Mouse (Mus musculus) WW6 (cell line): ENCODE data around the gene B3galt5.
"Not testable (repeated sequence)": the region's sequence is repeated elsewhere in the genome, so short reads cannot be mapped to it uniquely, and the experiment has no call there.

Source experiments
- DNase-seq: peaks from one replicate; pipeline ENCODE4 v3.0.0-alpha.2; 2013; ENCODE audit warnings: low read depth, low spot score

B3galt5 gene

DNA sequence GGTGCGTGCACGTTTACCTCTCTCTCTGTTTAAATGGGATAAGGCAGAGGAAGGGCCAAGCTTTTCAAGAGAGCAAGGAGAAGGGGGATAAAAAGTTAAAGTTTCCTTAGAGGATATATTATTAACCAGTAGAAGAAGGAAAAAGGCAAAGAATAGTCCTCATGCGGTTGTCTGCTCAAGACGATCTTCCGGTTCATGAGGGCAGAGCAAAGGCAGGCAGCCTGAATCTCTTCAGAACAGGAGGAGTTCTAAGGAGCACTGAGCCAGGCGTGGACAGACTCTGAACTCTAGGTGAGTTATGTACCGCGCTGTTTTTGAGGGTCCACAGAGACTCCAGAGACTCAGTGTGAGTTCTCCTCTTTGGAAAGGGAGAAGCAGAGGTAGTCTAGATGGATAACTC lies 22.8 kb downstream of the B3galt5 start:
- DNase-seq, result no peak

DNA sequence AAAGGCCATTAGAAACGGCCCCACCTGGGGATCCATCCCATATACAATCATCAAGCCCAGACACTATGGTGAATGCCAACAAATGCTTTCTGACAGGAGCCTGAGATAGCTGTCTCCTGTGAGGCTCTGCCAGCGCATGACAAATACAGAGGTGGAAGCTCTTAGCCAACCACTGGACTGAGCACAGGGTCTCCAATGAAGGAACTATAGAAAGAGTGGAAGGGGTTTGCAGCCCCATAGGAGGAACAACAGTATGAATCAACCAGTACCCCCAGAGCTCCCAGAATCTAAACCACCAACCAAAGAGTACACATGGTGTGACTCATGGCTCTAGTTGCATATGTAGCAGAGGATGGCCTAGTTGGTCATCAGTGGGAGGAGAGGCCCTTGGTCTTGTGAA lies 36.1 kb downstream of the B3galt5 start:
- no peak for DNase-seq

DNA sequence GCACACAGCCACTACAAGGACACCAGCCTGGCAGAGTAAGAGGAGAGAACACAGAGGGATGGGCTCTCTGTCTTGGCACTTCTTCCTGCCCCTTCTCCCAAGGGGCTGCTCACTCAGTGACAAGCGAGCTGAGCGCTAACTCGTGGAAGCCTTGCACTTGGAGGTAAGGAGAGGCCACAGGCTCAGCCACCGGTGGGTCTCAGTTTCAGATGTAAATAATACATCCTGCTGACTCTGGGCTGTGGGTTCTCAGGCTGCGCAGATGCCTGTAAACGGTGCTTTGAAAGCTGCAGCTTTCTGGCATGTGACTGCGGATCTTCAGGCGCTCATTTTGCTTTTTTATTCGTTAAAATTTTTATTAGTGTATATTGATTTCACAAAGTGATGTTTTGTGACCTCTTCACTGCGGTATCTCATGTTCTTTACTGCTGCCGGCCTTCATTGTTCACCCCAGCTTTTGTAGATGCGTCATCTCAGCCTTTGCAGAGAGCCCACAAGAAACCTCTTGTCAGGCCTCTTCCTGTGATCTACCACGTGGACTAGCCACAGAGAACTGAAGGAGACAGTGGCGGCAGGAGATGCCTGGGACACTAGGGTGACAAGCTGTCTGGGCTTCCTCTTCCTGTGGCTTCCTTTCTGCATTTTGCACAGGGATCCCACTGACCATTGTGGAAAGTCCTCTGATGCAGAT lies 37.5 kb downstream of the B3galt5 start:
- DNase-seq, result no peak

DNA sequence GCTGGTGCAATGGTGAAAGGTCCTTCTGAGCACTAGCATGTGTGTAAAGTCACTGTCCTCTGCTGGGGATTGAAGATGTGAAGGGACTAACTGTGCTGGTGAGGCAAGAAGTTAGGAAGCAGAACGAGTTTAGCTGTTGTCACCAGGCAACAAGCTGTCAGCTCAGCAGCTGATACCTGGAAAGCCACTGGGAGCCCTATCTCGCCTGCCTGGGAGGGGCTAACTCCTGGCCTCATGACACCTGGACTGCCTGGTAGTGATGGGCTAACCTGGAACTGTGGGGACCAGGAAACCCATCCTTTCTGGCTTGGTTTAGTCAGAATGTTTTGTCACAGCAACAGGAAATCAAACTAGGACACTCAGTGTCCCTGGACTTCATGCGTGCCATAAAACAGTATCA lies 41.0 kb downstream of the B3galt5 start:
- no peak for DNase-seq

DNA sequence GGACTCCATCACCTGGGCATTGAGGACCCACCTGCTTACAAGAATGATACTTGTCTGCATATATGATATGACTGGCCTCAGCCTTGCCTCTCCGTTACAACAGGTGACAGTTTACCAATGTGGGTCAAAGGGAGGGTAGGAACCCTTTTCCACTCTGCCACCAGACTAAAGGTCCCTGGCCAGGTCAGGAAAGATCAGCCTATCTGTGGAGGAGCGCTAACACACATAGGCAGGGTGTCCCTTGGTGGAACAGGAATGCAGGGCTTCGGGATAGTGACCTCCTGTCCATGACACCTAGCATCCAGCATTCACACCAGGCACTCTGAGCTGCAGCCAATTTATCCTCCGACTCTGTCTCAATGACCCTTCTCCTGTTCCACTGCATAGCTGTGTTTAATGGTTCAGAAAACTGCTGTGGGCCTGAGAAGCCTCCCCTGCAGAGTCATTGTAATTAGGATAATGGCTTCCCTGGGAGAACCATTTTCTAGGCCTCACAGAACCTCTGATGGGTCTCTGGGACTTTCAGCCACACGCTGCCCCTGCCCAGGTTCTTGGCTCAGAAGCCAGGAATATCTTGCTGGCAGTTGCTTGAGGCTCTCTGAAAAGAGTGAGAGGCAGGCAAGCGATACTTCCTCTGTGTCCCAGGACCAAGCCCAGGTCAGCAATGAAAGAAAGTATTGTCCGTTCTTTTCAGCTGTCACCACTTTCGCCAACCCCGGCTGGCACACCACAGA lies 43.1 kb downstream of the B3galt5 start:
- DNase-seq, result no peak

DNA sequence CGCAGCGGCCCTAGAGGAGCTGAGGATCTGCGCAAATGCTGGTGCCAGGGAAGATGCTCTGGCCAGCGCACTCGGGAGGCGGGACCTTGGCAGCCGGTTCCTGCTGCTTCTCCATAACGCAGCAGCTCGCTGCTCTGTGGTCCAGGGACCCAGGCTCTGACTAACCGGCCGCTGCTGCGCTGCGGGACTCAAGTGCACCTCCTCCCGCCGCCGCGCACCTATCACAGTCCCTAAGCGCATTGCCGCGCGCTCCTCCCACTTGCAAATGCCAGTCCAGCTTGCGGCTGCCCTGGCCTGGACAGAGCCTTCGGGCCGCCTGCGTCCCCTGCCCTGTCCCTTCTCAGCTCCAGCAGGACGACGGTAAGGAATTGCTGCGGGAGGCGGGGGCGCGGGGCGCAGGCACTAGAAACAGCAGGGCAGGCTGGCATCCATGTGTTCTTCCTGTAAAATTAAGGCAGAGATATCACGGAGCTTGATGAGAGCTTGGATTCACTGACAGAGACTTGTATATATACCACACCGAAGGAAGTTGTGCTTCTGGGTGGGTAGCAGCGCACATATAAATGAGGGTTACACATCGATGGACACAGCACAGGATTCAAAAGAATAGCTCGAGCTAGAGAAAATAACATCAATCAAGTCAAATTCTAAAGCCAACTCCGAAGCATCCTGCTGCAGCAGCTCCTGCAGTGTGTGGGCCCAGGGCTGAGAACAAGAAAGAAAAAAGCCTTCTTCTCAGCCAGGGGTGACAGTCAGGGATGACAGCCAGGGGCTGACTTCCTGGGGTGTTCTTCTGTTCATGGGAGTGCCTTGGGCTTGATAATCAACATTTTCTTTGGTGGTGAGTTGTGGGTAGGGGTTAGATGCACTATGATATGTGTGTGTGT lies 45.4 kb downstream of the B3galt5 start:
- peak; percentile 14 for DNase-seq

DNA sequence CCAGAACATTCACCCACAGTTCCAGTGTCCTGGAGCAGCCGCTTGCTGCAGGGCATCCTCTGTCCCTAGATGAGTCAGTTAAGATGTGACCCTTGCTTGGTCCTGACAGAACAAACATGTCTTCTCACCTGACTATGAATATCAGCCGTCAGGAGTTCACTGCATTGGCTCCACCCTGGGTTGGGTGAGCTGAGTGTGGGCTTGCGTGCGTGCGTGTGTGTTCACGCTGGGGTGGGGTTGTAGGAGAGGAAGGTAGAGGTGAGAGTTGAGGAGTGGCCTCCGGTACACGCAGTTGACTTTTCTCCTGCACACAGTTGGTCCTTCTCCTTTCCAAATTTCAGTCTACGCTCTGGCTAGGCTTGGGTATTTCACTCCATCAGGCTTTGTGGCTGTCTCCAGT lies 47.0 kb downstream of the B3galt5 start:
- no peak for DNase-seq

DNA sequence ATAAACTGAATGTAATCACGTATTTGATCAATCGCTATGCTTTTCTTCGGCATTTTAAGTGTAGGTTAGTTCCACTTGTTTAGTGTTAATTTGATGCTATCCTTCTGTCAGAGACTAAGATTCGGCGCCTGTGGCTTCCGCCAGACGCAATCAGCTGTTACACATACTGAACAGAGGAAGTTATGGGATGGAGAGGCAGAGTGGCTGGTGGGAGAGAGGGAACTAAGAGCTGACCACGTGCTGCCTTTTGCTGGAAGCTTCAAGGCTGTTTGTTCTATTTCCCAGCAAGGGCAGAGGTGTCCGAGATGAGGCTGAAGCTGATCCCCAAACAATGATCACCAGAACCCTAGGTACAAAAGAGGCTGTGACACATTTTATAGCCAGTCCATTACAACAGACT lies 56.3 kb downstream of the B3galt5 start:
- DNase-seq, result no peak

DNA sequence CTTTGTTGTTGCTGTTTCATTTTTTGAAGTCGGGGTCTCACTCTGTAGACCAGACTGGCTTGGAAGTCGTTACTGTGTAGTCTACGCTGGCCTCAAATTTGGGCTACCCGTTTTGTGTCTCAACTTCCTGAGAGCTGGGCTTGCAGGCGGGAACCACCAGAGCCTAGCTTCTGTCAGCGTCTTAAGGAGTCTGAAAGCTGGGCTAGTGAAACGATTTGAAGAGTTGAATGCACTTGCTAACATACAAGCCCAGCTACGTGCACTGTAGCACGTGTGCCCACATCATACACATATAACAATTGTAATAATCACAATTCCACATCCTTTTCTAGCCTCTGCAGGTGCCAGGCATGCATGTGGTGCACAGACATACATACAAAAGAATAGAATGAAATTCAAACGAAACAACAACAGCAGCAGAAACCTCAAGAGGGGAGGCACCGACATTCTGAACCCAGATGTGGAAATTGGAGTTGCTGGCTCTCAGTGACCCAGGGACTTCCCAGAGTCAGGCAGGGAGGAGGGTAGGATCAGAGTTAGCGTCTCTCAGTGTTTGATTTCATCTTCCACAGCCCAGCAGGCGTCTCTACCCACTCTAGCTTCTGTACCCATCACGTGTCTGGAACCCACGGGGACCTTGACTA lies 57.1 kb downstream of the B3galt5 start:
- DNase-seq, result no peak

DNA sequence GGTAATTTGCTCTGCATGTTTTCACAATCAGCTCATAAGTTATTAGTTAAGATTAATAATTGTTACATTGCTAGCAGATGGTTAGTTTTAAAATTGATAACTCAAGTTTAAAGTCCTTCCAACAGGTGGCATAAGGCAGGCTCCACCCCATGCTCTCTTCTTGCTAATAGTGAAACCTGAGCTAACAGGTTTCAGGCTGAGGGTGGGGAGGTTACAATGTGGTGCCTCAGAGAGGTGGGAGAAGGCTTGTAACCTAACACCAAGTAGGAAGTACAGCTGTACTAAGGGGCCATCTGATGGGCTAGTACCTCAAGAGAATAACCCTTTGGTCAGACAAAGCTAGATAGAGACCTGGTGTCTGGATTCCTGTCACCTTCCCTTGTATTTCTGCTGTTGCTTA lies 62.5 kb downstream of the B3galt5 start:
- DNase-seq, result no peak

DNA sequence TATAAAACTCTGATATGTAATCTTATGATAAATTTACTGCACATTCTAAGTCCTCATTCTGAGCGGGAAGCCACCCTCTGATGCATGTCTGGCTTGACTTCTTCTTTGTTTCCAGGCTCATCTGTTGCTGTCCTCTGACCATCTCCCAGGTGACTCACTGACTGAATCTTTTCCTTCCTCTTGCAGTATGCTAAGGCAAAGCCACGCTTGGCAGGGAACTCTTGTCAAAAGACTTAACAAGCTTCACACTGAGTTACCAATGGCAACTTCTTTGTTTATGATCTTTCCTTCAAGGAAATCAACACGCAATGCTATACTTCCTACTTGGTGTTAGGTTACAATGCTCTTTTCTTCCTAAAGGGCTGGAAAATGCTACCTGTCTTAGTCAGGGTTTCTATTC lies 63.0 kb downstream of the B3galt5 start:
- DNase-seq, result no peak

DNA sequence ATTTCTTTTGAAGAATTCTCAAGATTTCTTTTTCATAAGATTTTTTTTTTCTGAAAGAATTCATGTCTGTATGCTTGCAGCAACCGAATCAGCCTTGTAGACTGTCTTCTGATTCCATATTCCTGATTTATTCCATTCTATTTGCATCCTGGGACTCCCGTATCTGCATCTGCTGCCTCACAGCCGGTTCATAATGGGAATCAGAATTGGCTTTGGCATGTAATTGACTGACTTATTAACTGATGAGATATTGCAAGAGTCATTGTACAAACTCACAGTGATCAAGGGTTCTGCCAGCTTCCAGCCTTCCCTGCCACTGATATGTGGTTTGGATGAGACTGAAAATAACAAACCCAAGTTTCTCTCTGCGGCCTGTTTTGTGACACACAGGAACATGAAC lies 67.8 kb downstream of the B3galt5 start:
- no peak for DNase-seq

DNA sequence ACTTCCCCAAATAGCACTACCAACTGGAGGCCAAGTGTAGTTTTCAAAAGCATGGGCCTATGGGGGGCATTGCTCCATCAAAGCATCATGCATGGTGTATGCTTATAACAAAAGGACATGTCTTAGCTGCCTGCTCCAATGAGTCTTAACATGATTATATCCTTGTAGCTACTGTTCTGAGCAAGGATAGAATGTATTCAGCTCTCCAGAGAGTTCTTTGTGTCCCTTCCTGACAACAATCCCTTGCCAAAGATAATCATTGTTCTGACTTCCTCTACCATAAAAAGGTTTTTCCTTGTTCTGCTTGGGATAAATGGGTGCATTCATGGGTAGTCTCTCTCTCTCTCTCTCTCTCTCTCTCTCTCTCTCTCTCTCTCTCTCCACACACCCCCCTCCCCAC lies 68.8 kb downstream of the B3galt5 start:
- DNase-seq, result no peak

DNA sequence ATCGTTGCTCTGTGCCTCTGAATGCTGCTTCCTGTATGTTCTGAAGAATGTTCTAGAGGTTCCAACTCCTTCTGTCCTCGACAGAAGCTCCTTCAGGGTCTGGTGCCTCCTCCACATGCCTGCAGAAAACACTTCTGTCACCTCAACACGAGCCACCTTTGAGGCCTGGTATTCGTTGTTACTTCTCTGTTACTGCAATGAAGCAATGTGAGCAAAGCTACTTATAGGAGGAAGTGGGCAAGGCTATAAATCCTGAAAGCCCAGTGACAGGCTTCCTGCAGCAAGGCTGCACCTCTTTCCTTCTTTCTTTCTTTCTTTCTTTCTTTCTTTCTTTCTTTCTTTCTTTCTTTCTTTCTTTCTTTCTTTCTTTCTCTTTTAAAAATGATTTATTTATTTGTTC lies 71.3 kb downstream of the B3galt5 start:
- no peak for DNase-seq

DNA sequence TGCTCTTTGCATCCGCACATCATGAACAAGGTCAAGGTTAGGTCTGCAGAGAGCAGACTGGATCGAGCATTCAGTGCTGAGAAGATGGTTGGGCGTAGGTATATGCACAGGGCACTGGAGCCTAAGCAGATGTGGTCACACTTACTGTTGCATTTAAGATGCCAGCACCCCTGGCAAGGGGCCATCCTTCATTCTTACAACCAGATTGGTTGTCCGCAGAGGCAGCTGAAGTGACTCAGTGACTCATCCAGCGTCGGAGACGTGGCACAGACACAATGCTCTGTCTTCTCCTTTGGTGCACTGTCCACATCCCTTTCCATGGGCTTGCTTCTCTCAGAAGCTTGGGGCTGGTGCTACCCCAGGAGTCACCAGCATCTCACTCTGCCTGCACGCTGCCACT lies 82.2 kb downstream of the B3galt5 start:
- no peak for DNase-seq

DNA sequence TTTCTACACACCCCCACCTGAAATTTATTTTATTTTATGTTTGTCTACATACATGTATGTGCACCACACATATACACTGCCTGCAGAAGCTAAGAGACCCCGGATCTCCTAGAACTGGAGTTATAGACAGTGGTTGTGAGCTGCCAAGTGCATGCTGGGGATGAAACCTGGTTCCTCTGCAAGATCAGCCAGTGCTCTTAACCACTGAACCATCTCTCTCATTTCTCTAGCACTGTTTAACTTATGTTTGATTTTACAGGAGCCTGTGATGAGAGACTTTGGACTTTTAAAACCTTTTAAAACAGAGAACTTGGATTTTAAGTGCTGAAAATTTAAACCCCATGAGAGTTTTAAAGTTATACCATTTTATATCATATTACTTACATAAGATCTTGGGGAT lies 87.1 kb downstream of the B3galt5 start:
- no peak for DNase-seq

DNA sequence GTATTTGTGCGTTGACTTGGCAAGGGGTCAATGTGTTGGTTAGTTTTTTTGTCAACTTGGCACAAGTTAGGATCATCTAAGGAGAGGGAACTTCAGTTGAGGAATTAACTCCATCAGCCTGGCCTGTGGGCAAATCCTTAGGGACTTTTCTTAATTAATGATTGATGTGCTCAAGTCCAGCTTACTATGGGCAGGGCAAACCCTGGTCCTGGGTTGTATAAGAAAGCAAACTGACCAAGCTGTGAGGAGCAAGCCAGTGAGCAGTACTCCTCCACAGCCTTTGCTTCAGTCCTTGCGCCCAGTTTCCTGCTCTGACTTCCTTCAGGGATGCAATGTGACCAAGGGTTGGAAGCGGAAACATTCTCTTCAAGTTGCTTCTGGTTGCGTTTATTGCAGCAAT lies 87.6 kb downstream of the B3galt5 start:
- DNase-seq, result no peak

DNA sequence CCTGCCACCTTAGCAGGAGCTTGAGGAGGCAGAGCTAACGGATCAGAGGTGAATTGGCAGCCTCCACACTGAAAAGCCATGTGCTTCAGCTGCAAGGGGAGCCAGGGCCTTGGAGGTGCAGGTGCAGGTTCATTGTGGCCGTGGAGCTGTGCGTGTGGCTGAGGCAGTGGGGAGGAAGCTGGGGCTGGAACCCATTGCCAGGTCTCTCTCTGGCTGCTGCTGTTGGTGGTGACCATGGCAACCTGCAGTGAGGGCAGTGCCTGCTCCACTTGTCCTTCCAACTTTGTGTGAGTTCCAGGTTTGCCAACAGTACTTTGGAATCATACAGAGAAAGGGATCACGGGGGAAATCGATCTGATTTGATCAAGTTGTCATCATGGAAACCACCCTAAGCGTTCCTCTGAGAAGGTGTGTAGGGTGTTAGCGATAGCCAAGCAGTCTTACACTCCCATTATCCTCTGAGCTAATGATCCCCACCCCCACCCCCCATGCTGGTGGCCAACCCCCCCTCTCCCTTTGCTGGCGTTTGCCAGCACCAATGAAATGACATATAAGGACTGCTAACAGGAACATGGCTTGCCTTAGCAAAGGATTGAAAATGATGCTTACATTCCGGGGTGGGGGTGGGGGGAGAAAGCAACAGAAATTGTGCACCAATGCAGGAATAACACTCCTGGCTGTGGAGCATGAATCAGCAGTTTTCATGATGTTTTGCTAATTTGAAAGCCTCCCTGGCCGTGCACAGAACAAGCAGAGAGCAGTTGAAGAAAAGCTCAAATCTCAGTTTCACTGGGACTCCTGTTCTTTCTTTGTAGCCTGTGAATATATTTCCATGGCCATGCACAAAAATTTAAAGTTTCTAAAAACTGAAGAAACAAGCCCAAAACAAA lies 90.8 kb downstream of the B3galt5 start:
- no peak for DNase-seq

DNA sequence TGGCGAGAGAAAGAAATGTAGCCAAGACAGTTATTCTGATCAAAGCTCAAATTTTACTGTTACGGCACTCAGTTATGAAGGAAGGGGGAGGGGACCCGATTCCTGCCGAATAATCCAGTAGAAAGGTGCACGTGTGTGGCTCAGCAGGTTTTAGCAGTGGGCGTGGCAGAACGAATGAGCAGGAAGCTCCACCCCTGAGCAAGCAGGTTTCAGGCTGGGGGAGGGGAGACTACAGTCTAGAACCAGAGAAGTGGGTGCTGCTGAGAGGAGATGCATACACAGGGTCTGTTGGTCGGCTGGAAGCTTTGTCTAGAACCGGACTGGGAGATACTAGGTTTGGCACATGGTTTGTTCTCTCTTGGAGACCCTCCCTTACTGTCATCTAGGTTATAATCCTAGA lies 91.7 kb downstream of the B3galt5 start:
- not testable (repeated sequence) for DNase-seq

DNA sequence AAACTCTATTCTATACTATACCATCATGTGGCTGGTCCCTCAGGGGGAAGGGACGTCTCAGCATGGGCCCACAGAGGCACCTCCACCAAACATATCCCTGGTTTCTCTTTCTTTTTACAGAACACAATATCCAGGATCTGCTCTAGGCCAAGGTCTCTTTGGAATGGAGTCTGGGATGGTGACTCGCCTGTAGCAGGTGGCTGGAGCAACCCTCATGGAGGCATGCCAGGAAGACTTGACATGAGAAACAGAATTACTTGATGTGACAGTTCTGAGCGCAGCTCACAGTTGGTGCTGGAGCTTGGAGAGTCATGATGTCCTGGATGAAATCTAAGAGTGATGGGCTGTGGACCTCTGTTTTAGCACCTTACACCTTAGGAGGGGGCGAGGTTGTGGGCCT lies 104.0 kb downstream of the B3galt5 start:
- DNase-seq, result no peak

DNA sequence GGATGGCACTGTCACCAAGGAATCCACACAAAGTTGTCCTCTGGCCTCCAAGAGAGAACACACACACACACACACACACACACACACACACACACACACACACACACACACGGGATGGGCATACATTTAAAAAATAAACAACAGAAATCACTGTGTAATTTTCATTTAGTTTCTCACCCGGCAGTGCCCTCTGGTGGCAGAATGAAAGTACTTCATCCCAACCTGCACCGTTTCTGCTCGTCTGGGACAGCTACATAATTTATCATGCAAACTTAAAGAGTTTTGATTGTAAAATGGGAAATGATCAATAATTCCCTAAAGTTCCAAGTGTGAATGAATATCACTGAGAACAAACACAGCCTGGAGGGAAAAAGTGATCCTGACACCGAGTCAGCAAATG lies 105.7 kb downstream of the B3galt5 start:
- DNase-seq, result no peak
